Mouse (Mus musculus) bone marrow macrophage, adult 2 months (primary cell): Measurements from ENCODE around the gene Dis3l2. TPM values are rescaled to one million over a fixed set of nuclear protein-coding genes. Genes with fewer than 3 reads are reported as not detected.

ENCODE experiments used
- H3K27ac ChIP-seq: 2 replicates; pipeline ENCODE4 v1.5.1; 2012; ENCODE audit warnings: low read depth, low read length; ENCODE audit not compliant: insufficient read depth
- H3K4me1 ChIP-seq: 2 replicates; pipeline ENCODE4 v1.6.1; 2012; ENCODE audit warnings: low read length; ENCODE audit not compliant: control insufficient read depth, insufficient read depth
- H3K4me3 ChIP-seq: 2 replicates; pipeline ENCODE4 v1.5.1; 2012; ENCODE audit warnings: mild to moderate bottlenecking, low read length, moderate library complexity; ENCODE audit not compliant: insufficient read depth
- CTCF ChIP-seq: IDR thresholded peaks from 2 replicates; pipeline ENCODE4 v1.5.1; 2012; ENCODE audit warnings: low read depth, mild to moderate bottlenecking, low read length, moderate library complexity
- POLR2A ChIP-seq: IDR thresholded peaks from 2 replicates; pipeline ENCODE4 v1.6.1; 2012; ENCODE audit warnings: mild to moderate bottlenecking, low read depth, low read length, borderline replicate concordance
- polyA plus RNA-seq: library from polyadenylated mRNA; stranded (reverse); fragments of >200 nt; gene quantifications from 2 replicates; pipeline ENCODE4 v1.2.4, GENCODE M21; 2012; ENCODE audit not compliant: missing spikeins, insufficient read depth, insufficient read length

Dis3l2 gene
- polyA plus RNA-seq, 1 experiment: 13.8 TPM

DNA sequence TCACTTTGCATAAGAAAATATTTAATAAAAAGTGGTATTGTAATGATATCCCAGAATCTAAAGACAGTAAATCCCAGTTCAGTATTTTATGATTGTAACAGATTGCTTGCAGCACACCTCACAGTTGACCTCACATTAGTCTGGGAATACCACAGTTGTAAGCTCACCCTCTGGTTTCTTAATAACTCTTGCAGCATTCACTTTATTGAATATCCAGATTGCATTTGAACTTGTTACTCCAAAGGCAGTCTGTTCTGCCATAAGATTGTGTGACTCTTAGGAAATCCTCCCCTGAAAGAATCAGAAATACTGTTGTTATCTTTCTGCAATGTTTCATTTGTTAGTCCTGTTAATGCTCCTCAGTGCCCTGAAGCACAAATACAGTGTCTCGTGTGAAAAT lies 230.0 kb downstream of the Dis3l2 start:
- TF ChIP-seq POLR2A (no peak), CTCF (no peak)
- Histone ChIP-seq H3K4me3 (no peak overlapping the region), H3K27ac (no peak overlapping the region), H3K4me1 (no peaks in the 10 kb centered on the region)

DNA sequence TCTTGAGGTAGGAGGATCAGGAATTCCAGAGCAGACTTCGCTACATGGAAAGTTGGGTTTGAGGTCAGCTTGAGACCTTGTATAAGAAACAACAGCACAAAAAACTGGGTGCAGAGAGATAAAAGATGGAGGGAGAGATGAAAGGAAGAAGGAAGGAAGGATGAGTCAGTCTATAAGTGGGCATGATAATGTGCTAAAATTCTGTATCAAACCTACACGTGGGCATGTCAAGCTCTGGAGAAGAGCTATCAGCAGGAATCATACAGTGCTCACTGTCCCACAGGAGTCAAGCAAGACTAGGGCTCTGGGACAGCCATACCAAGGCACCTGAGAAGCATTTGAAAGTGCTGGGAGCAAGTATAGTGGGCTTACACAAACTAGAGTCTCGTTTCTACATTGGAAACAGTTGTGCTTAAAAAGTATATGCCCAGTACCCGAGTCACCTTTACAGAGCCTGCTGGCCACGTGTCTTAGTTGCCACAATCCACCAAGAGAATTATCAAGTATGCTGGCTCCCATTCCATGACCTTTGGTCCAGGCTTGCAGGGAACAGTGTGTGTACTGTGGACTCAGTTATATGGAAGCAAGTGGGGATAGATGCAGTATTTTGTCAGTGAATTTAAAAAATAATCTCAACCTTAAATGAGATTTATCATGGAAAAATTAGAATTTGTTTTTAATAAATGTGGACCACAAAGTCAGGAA lies 248.0 kb downstream of the Dis3l2 start:
- no peaks in the 10 kb centered on the region for H3K4me1 ChIP-seq
- H3K27ac ChIP-seq: no peak overlapping the region
- no peak overlapping the region for H3K4me3 ChIP-seq
- no peak for TF ChIP-seq POLR2A
- TF ChIP-seq CTCF: no peak

DNA sequence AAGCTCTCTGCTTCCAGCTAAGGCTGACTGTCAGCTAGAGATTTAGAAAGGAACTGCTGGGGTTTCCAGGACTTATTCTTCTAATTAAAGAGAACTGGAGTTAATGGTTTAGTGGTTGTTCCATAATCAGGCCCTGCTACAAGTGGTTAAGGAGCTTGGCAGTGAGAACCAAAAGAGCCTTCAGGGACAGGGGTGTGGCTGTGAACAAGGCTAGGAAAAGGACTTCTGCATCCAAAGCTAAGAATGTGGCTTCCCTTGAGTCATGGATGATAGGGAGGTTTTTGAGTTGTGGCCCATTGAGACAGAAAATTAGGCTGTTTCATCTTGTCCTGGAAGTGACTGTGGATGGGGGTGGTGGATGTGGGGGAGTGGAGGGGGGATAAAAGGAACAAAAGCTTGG lies 252.2 kb downstream of the Dis3l2 start:
- Histone ChIP-seq H3K27ac (no peak overlapping the region), H3K4me1 (no peaks in the 10 kb centered on the region), H3K4me3 (no peak overlapping the region)
- TF ChIP-seq POLR2A (no peak), CTCF (no peak)

DNA sequence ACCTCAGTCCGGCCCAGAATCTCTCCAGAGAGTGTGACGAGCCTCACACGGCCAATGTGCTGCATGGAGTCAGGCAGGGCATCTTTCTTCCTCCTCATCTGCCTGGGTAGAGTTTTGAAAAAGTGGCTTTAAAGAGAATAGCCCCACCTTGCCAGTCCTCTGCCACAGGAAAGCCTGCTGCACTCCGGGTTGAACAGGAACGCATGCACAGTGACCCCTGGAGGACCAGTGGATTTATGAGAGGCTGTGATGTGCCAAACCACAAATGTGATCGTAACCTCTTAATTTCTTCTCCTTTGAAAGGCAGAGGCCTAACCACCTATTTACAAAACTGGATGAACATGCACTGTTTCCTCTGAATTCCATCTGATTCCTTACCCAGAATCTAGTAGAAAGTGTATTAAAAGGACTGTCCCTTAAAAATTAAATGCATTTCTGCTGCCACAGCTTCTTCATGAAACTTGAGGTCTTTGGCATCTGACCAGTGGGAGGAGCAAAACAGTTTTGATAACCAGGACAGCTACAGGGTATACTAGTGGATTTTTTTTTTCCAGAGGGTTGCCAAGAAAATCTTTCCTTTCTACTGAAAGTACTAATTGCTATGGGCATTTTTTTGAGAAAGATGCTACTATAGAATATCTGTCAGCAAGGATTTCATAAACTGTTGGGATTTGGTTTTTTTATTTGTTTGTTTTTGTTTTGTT lies 264.8 kb downstream of the Dis3l2 start:
- H3K4me1 ChIP-seq: no peaks in the 10 kb centered on the region
- TF ChIP-seq POLR2A: no peak
- no peak for TF ChIP-seq CTCF
- no peak overlapping the region for H3K27ac ChIP-seq
- no peak overlapping the region for H3K4me3 ChIP-seq

DNA sequence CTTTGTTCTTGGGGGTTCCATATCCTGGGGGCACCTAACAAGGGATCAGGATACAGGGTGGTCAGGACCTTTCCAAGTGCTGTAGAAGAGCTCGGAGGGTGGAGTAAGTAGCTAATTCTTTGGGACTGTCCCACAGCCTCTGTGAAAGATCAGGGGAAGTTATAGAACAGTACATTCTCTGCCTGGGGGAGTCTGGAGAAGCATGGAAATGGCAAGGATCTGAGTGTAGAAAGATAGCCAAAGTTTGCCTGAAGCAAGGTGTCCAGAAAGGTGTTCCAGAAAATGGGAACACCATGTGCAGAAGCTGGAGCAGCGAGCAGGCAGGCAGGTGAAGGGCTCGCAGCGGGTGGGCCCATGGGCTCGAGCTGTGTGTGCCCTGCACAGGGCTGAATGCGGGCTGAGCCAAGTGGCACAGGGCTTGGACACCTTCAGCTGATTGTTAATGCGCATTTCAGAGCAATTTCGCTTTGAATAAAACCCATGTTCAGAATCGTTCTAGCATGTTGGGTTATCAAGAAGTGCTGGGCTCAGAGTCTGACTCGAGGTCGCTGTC lies 265.6 kb downstream of the Dis3l2 start:
- H3K27ac ChIP-seq: no peak overlapping the region
- no peak overlapping the region for H3K4me3 ChIP-seq
- no peaks in the 10 kb centered on the region for H3K4me1 ChIP-seq
- TF ChIP-seq CTCF: no peak

DNA sequence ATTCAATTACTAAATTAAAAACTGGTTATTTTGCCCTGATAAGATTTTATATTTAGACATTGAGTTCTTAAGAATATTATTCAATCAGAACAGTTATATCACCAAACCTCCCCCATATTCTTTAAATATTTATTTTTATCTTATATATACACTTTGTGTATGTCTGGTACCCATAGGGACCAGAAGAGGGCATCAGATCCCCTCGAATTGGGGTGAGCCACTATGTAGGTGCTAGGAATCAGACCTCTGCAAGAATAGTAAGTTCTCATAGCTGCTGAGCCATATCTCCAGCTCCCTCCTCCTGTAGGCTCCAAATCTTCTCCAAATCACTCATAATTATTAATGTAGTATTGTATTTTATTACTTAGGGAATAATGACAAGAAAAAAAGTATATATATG lies 269.1 kb downstream of the Dis3l2 start:
- H3K4me3 ChIP-seq: no peak overlapping the region
- H3K4me1 ChIP-seq: no peaks in the 10 kb centered on the region
- H3K27ac ChIP-seq: no peak overlapping the region
- TF ChIP-seq CTCF: no peak
- TF ChIP-seq POLR2A: no peak

DNA sequence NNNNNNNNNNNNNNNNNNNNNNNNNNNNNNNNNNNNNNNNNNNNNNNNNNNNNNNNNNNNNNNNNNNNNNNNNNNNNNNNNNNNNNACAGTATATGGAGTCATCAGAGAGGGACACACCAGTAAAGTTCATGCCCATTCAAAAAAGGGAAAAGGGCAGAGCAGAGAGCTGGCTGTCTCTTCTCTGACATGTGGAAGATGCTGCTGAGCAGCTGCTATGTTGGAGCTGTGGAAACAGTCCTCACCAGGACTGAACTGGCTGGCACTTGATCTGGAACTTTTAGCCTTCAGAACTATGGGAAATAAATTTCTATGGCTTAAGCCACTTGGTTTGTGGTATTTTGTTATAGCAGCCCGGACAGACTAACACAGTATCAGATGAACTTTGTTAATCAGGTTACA lies 273.4 kb downstream of the Dis3l2 start:
- TF ChIP-seq CTCF (no peak), POLR2A (no peak)
- Histone ChIP-seq H3K4me1 (no peaks in the 10 kb centered on the region), H3K4me3 (no peak overlapping the region), H3K27ac (no peak overlapping the region)

DNA sequence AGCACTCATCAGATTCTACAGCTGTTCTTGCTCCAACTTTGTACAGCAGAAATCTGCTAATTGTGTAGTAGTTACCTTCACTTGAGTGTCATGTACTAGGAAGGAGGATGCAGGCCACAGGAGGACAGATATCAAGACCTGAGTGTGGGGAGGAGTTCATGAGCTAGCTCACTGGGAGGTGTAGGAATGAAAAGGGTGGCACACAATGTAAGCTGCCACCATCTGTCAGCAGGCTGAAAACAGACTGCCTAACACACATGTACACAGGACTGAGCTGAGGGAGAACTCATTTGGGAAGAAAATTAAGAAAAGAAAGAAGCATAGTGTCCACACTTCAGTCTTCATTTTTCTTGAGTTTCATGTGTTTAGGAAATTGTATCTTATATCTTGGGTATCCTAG lies 282.8 kb downstream of the Dis3l2 start:
- no peak for TF ChIP-seq CTCF
- no peak for TF ChIP-seq POLR2A
- H3K27ac ChIP-seq: no peak overlapping the region
- H3K4me1 ChIP-seq: no peaks in the 10 kb centered on the region
- H3K4me3 ChIP-seq: no peak overlapping the region

DNA sequence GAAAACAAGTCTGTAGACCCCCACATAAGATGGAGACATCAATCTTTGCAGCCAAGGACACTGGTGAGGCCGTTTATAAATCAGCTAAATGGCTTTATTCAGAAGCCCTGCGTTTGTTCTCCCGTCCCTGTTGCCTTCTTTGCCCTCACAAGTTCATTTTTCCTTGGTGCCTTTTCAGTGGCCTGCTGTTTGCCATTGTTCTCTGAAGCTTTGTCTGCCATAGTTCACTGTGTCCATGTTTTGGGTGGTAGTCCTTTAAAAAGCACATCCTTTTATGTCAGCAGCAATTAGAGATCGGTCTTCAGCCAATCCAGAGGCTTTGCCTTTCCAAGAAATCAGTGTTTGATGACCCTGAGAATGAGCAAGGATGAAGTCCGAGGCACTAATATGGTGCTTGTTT lies 289.2 kb downstream of the Dis3l2 start:
- Histone ChIP-seq H3K4me3 (no peak overlapping the region), H3K27ac (no peak overlapping the region), H3K4me1 (no peaks in the 10 kb centered on the region)
- no peak for TF ChIP-seq CTCF
- TF ChIP-seq POLR2A: no peak

DNA sequence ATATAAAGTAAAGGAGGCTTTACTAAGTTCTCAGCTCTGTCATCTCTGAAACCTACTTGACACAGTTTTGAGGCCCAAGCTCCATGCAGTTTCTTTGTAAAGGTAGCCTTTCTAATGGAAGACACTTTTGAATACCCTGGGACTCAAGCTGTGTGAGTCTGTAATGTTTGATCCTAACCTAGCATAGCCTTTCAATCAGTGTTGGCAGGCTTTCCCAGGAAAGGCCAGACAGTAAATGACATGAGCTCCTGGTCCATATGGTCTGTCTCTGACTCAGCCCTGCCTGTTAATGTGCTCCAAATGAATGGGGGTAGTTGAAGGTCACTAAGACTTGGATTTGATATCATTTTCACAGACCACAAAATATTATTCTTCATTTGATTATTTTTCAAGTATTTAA lies 290.4 kb downstream of the Dis3l2 start:
- TF ChIP-seq POLR2A (no peak), CTCF (no peak)
- H3K4me1 ChIP-seq: no peaks in the 10 kb centered on the region
- H3K4me3 ChIP-seq: no peak overlapping the region
- H3K27ac ChIP-seq: no peak overlapping the region

DNA sequence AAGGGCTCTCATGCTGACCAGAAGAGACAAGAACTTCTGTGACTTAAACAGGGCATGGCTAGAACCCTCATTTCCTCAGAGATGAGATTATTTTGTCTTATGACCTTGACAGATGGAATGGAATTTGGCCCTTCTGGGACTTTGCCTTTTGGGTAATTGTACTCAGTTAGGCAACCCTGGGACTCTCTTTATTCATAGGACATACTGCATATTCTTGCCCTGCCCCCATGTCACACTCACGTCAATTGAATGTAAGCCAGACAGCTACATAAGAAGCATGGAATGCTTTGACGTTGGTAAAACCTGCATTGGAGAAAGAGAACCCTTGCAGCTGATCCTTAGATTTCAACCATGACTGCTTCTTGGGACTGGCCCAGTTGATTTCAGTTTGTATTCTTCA lies 294.4 kb downstream of the Dis3l2 start:
- no peak overlapping the region for H3K4me3 ChIP-seq
- no peak overlapping the region for H3K27ac ChIP-seq
- H3K4me1 ChIP-seq: no peaks in the 10 kb centered on the region
- TF ChIP-seq POLR2A (no peak), CTCF (no peak)
